Mouse (Mus musculus): Measurements from ENCODE around the gene E030030I06Rik. TPM values are rescaled to one million over a fixed set of nuclear protein-coding genes. Genes with fewer than 3 reads are reported as not detected.
"Not testable (repeated sequence)": the region's sequence is repeated elsewhere in the genome, so short reads cannot be mapped to it uniquely, and the experiment has no call there.

Gene E030030I06Rik
- polyA plus RNA-seq (2016; fragmentation: Nextera tagmentation; extraction: Ambion mirVana), result 16.0 and 18.7 TPM in 2 replicates

DNA sequence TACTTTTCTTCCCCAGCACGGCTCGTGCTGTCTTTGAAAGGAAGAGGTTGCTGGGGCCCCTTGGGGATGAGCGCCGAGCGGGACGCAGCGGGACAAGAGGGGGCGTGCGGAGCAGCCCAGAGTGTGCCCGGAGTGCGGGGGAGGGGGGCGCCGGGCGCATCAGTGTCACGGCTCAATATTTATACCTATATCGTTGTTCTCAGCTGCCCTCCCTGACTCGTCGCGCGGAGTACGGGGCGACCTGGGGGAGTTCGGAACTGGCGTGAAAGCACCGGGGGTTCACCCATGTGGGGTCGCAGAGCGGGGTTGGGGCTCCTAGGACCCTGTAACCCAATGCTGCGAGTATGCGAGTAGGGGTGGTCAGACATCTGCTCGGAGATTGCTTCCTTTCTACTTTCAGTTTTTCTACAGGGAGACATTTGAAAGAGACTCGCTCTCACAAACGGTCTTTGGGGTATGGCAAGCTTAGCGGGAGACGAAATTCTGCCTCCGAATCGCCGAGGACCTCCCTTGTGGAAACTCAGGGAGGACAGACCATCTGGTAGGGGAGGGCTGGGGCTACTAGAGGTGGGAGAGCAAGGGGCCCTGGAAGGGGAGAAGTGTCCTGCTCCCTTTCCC is at the start of gene E030030I06Rik:
E030030I06Rik (minus strand) TSS at position 198 of the 618 bp plus-strand sequence.
- H3K27me3 ChIP-seq (ENCODE audit: low read depth, poor library complexity, severe bottlenecking), result peaks cover 44% of the 10 kb centered on the region
- peak within 1 kb of the TSS; percentile 75 for H3K4me3 ChIP-seq
- WGBS, result under 1% methylated on average over 36 of the region's 37 CpGs
- no peak for DNase-seq (ENCODE audit: low spot score)
- H3K36me3 ChIP-seq, result no peaks in the 10 kb centered on the region
- peaks cover 25% of the 10 kb centered on the region for H3K4me1 ChIP-seq
- H3K27ac ChIP-seq, result peak within 1 kb of the TSS; percentile 92
- H3K9me3 ChIP-seq (replicated peaks), result no peaks in the 10 kb centered on the region

DNA sequence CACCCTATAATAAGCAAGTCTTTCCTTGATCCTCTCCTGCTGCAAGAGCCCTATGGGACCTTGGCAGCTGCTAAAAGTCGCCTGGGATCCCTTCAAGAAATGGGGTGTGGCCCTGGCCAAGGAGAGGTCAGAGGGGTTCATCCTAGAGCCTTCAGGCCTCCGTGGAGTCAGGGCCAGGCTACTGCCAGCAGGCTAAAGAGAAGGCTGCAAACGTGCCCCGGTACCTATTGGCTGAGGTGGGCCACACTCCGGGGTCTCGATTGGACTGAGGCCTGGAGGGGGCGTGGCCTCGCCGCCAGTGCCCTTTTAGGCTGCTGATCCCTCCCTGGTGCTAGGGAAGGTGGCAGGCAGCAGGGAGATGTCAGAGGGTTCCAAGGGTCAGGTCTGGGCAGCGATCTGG is 42.0 kb upstream of the E030030I06Rik start:
- H3K27me3 ChIP-seq (ENCODE audit: low read depth, poor library complexity, severe bottlenecking); H3K27ac ChIP-seq; H3K4me3 ChIP-seq; H3K4me1 ChIP-seq; H3K9me3 ChIP-seq (replicated peaks); H3K36me3 ChIP-seq: not testable (repeated sequence)
- WGBS, result 5% methylated on average over 10 of the region's 10 CpGs
- DNase-seq (ENCODE audit: low spot score), result peak; percentile 50

DNA sequence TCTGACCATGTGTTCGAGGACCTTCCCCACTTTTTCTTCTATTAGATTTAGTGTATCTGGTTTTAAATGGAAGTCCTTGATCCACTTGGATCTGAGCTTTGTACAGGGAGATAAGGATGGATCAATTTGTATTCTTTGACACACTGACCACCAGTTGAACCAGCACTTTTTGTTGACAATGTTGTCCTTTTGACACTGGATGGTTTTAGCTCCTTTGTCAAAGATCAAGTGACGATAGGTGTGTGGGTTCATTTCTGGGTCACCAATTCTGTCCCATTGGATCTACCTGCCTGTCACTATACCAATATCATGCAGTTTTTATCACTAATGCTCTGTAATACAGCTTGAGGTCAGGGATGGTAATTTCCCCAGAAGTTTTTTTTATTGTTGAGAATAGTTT is 27.4 kb upstream of the E030030I06Rik start:
- H3K9me3 ChIP-seq (replicated peaks); H3K27me3 ChIP-seq (ENCODE audit: low read depth, poor library complexity, severe bottlenecking); H3K4me1 ChIP-seq; DNase-seq (ENCODE audit: low spot score); H3K36me3 ChIP-seq; H3K27ac ChIP-seq; H3K4me3 ChIP-seq: not testable (repeated sequence)
- 86% methylated on average over 2 of the region's 2 CpGs for WGBS

DNA sequence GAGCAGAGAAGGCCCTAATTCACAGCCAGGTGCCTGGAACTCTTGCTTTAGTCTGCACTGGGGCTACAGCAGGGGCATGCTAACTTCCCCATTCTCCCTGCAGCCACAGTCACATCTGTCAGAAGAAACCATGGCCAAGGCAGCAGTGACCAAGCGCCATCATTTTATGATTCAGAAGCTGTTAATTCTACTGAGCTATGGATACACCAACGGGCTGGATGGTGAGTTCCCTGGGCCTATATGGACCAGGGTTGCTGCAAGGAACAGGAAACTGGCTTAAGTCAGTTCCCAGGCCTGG is 25.1 kb upstream of the E030030I06Rik start:
- not testable (repeated sequence) for H3K36me3 ChIP-seq; H3K4me3 ChIP-seq; H3K4me1 ChIP-seq; H3K27ac ChIP-seq; DNase-seq (ENCODE audit: low spot score); H3K27me3 ChIP-seq (ENCODE audit: low read depth, poor library complexity, severe bottlenecking); H3K9me3 ChIP-seq (replicated peaks)
- 81% methylated on average over 2 of the region's 2 CpGs for WGBS

DNA sequence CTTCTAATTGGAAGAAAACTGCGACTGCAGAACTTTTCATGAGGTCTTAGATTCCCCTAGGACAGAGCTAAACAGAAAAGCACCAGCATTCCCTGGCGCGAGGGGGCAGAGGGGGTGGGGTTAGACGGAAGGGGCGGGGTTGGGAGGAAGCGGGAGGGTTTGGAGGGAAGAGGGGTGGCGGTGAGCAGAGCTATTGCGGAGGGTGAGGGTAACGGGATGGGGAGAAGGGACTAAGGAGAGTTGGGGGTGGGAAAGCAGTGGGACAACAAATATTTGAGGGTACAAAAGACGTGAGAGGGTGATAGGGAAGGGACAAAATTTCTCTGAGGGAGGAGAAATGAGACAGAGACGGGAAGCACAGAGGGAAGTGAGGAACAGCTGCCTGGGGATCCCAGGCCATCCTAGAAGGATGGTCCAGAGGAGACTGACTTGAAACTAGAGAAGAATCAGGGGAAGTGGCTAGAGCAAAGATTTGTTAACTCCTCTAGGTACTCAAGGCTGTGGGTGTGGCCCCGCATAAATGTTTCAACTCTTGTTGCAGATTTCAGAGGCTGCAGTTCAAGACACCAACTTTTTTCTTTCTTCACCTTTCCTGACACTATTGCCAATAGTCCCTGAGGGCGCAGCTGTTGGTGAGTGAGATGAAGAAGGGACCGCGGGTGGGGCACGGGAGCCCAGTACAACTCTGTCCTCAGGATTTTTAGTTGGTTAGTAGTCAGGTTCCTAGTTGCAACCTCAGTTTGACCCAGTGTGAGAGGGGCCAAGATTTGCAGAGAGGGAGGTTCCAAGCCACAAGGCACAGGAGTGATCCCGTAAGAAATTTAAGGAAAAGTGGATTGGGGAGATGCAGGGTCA is 24.5 kb upstream of the E030030I06Rik start:
- WGBS, result 11% methylated on average over 13 of the region's 17 CpGs
- H3K4me3 ChIP-seq, result 0 out of 2 replicates have a peak overlapping the region, but pooled peaks have one; percentile 22
- H3K4me1 ChIP-seq, result not testable (repeated sequence)

DNA sequence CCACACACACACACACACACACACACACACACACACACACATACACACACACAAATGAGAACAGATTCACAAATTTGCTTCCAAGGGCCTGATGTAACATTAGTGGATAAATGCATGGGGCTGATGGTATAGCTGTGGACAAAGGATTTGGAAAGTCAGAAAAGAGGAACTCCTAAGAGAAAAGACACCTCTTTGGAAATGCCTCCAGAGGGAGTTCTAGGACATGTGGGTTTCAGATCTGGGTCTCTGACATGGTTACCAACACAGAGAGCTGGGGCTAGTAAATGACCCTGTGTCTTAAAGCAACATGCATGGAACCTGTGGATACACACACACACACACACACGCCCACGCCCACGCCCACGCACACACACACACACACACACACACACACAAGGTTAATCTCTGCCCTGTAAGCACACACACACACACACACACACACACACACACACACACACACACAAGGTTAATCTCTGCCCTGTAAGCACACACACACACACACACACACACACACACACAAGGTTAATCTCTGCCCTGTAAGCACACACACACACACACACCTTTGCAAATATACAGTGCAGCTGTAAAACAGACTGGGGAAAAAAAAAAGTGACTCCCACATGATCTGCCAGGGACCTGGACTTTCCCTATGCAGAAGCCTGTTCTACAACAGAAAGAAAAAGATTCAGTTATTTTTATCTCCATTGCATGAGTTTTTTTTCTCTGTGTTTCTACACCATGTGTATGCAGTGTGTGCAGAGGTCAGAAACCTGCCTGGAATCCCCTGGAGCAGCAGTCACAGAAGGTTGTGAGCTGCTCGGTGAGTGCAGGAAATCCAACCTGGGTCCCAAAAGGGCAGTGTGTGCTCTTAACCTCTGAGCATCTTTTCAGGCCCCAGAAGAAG is 23.6 kb upstream of the E030030I06Rik start:
- not testable (repeated sequence) for H3K9me3 ChIP-seq (replicated peaks); H3K4me1 ChIP-seq; DNase-seq (ENCODE audit: low spot score); H3K27me3 ChIP-seq (ENCODE audit: low read depth, poor library complexity, severe bottlenecking); H3K36me3 ChIP-seq; H3K27ac ChIP-seq
- 61% methylated on average over 5 of the region's 5 CpGs for WGBS
- H3K4me3 ChIP-seq, result 0 out of 2 replicates have a peak overlapping the region, but pooled peaks have one; percentile 22

More for the DNA sequence above, 24.5 kb upstream of the E030030I06Rik start:
- DNase-seq (ENCODE audit: low spot score); H3K9me3 ChIP-seq (replicated peaks); H3K27ac ChIP-seq; H3K27me3 ChIP-seq (ENCODE audit: low read depth, poor library complexity, severe bottlenecking); H3K36me3 ChIP-seq: not testable (repeated sequence)

DNA sequence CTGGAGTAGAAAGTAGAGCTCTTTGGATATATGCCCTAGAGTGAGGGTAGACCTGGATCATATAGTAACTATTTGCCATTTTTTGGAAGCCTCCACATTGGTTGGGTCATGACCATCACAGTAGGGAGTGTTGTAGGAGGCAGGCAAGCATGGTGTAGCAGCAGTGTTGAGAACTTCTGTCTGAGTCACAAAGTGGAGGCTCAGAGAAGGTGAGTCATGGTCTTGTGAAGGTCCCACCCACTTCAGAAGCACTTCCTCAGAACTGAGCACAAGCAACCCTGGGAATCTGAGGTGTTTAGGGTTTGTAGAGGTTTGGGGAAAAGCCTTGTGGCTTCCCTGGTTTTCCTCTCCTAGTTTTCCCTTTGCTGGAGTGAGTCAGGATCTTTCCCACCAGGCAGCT is 20.0 kb upstream of the E030030I06Rik start:
- not testable (repeated sequence) for H3K27me3 ChIP-seq (ENCODE audit: low read depth, poor library complexity, severe bottlenecking); H3K27ac ChIP-seq; H3K36me3 ChIP-seq; H3K9me3 ChIP-seq (replicated peaks); DNase-seq (ENCODE audit: low spot score); H3K4me1 ChIP-seq; H3K4me3 ChIP-seq

DNA sequence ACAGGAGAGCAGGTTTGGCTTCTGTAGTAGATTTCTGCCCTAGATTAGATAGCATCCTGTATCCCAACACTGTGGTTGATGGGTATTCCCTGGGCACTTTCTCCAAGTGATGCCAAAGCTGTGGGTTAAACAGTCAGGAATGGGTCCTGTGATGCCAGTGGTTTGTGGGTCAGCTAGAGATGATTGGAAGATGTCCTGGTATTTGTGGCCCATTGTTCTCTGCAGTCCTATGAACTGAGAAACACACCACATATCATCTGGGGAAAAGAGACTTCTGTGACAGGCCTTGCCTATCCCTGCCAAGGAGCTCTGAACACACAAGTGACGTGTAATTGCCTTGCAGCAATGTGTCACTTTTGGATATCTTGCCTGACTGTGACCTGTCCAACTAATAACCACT is 18.0 kb upstream of the E030030I06Rik start:
- WGBS, result 93% methylated on average over 1 of the region's 1 CpGs
- not testable (repeated sequence) for H3K36me3 ChIP-seq; DNase-seq (ENCODE audit: low spot score); H3K27ac ChIP-seq; H3K27me3 ChIP-seq (ENCODE audit: low read depth, poor library complexity, severe bottlenecking); H3K4me1 ChIP-seq; H3K9me3 ChIP-seq (replicated peaks); H3K4me3 ChIP-seq

DNA sequence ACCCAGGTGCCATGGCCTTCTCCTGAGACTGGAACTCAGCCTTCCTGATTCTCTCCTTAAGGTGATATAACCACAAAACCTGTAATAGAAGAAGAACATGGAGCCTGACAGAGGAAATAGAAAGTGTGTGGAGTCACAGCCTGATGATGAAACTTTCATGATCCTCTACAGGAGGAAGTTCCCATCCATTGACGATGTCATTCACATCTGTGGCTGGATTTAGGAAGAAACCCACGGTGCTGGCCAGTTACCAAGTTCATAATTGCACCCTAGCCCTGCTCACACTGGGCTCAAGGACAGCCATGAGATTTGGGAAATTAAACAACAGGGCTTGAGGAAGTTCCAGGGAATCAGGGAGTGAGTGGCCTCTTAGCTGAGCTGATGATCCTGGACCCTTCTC is 17.0 kb upstream of the E030030I06Rik start:
- not testable (repeated sequence) for DNase-seq (ENCODE audit: low spot score); H3K36me3 ChIP-seq; H3K4me1 ChIP-seq; H3K9me3 ChIP-seq (replicated peaks); H3K27ac ChIP-seq; H3K4me3 ChIP-seq
- H3K27me3 ChIP-seq (ENCODE audit: low read depth, poor library complexity, severe bottlenecking), result peaks cover 15% of the 10 kb centered on the region
- 86% methylated on average over 2 of the region's 2 CpGs for WGBS

DNA sequence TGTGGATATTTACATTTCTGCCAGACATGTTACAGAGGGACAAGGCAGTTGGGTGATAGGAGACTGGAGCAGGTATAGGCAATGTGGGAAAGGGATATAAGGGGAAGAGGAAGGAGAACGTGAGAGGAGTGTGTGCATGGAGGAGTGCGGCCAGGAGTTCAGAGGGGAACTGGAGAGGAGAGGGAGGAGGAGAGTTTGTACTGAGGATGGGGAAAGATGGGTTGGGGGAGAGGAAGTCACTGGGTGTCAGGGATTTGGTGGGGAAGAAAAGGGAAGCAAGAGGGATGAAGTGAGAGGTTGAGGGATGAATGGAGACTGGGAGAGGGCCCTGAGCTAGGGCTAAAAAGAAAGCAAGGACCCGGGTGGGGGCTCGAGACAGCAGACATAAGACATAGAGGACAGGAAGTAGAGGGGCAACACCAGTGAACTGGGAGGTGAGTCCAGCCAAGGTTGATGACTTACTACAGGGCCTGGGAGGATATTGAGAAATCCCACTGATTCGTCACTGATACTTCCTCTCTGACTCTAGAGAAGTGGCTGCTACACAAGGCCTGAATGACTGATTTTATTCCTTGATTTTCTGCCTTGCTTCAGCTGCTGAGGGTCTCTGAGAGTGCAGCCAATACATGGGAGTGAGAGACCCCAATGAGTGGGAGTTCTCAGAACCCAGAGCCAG is 16.4 kb upstream of the E030030I06Rik start:
- WGBS, result 71% methylated on average over 5 of the region's 5 CpGs
- not testable (repeated sequence) for H3K9me3 ChIP-seq (replicated peaks); H3K4me3 ChIP-seq; H3K4me1 ChIP-seq; H3K27ac ChIP-seq; DNase-seq (ENCODE audit: low spot score); H3K36me3 ChIP-seq
- H3K27me3 ChIP-seq (ENCODE audit: low read depth, poor library complexity, severe bottlenecking), result peaks cover 20% of the 10 kb centered on the region

DNA sequence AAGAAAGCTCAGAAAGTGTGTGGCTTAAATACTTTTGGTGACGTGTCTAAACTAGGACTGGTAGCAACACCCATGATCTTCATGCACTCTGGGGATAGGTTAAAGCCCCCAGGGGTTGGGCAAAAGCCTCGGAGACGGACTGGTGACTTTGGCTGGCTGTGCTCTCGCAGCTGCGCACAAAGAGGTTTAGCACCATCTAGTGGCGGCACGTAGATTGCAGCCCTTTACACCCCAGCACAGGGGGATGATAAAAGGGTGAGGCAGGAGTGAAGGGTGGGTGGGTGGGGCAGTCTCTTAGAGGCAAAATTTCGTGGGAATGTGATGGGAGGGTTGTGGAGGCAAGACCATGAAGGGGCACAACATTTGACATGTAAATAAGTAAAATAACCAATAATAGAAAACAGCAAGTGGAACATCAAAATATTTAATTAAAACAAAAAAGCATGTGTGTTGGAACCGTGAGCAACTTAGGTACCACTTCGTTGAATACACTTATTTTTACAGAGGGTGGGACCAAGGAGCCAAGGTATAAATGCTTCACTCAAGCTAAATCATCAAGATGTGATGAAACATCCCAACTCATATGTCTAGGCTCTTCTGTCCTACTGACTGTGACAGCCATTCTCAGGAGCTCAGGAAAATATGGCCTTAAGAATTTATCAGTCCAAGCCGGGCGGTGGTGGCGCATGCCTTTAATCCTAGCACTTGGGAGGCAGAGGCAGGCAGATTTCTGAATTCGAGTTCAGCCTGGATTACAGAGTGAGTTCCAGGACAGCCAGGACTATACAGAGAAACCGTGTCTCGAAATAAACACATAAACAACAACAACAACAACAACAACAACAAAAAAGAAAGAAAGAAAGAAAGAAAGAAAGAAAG is 14.9 kb upstream of the E030030I06Rik start:
- not testable (repeated sequence) for H3K9me3 ChIP-seq (replicated peaks); H3K4me1 ChIP-seq; H3K27ac ChIP-seq; H3K36me3 ChIP-seq
- peak; percentile 62 for DNase-seq (ENCODE audit: low spot score)
- WGBS, result 36% methylated on average over 16 of the region's 16 CpGs
- Histone ChIP-seq H3K4me3 (peak overlapping the region; percentile 21; the same call in 1 of the 2 replicates), H3K27me3 (ENCODE audit: low read depth, poor library complexity, severe bottlenecking) (peaks cover 35% of the 10 kb centered on the region)

DNA sequence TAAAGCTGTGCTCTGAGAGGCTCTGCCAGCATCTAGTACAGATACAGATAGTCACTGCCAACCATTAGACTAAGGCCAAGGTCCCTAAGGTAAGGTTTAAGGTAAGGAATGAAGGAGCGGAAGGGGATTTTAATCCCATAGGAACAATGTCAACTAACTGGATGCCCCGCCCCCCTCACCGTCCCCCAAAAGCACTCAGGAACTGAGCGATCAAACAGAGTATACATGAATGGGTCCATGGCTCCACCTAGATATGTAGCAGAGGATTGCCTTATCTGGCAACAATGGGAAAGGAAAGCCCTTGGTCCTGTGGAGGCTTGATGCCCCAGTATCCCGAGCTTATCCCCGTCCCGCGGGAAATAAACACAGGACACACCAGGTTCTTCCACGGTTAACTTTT is 14.2 kb upstream of the E030030I06Rik start:
- not testable (repeated sequence) for H3K9me3 ChIP-seq (replicated peaks); H3K27ac ChIP-seq; H3K36me3 ChIP-seq; DNase-seq (ENCODE audit: low spot score)
- 13% methylated on average over 9 of the region's 9 CpGs for WGBS
- Histone ChIP-seq H3K27me3 (ENCODE audit: low read depth, poor library complexity, severe bottlenecking) (peaks cover 42% of the 10 kb centered on the region), H3K4me1 (peaks cover 11% of the 10 kb centered on the region), H3K4me3 (peak overlapping the region; percentile 21; the same call in 1 of the 2 replicates)

Measured in limb, embryonic 10.5 days (tissue).